ENCODE assay signal across 9 mouse cellular contexts in genomic region chr5:129914024-129914423, GRCm38 (mm10). TPM values are rescaled to one million over a fixed set of nuclear protein-coding genes. Genes with fewer than 3 reads are reported as not detected.
DNase-seq lines count a peak whose midpoint lies in the region; ATAC-seq lines count a peak whose summit lies in the region.
"Had no signal": no experiment of that assay in that cellular context is flagged by ENCODE, and none has a peak within 500 bp of the region (broad histone marks: within the 10 kb centered on the region; RNA-seq: fewer than 3 reads in every experiment).

No protein-coding gene starts in this region.

- peak; percentile 41 to 54 for DNase-seq in cerebellum, postnatal 10 days
- no peak for DNase-seq in cerebellum, adult 9-10 months
- DNase-seq in left cerebral cortex, postnatal 4 days = peak; percentile 9
- DNase-seq in left cerebral cortex, postnatal 14 days (ENCODE audit: low spot score in 2 of 2) = no peak
- peak; percentile 58 for DNase-seq in embryo, embryonic 10.5 days (ENCODE audit: low spot score)
- DNase-seq in thymus, postnatal 0 days (ENCODE audit: low spot score) = peak; percentile 42
- no peak for DNase-seq in ovary, postnatal 10 days (ENCODE audit: low spot score)

- intact Hi-C loops in left cerebral cortex, postnatal 4 days (cut with DNase I) = no loop called here
- intact Hi-C loops in left cerebral cortex, postnatal 14 days (cut with DNase I) = no loop called here

- no peaks in the 10 kb centered on the region for H3K36me3 ChIP-seq in liver, embryonic 16.5 days (ENCODE audit: control insufficient read depth, insufficient read depth)
- H3K36me3 ChIP-seq: limb, embryonic 12.5 days had no signal

- H3K27ac ChIP-seq in liver, embryonic 16.5 days (ENCODE audit: low read length) = no peak overlapping the region
- H3K27ac ChIP-seq: limb, embryonic 12.5 days had no signal

- peaks cover 6% of the 10 kb centered on the region; the same call in 1 of the 2 replicates for H3K27me3 ChIP-seq in liver, embryonic 16.5 days (ENCODE audit: control insufficient read depth, insufficient read depth, low read depth, low read length)
- H3K27me3 ChIP-seq: limb, embryonic 12.5 days had no signal

- H3K4me3 ChIP-seq in liver, embryonic 16.5 days (ENCODE audit: low read depth, low read length) = no peak overlapping the region
- H3K4me3 ChIP-seq: limb, embryonic 12.5 days had no signal

- H3K9ac ChIP-seq in liver, embryonic 16.5 days (ENCODE audit: low read depth, low read length) = no peak overlapping the region
- H3K9ac ChIP-seq: limb, embryonic 12.5 days had no signal

- H3K4me2 ChIP-seq in liver, embryonic 16.5 days (ENCODE audit: low read depth, low read length) = no peak overlapping the region
- H3K4me2 ChIP-seq: limb, embryonic 12.5 days had no signal

- peak; percentile 41; the same call in 1 of the 2 replicates for ATAC-seq in liver, embryonic 16.5 days (ENCODE audit: low read depth)

- H3K9me3 ChIP-seq in liver, embryonic 16.5 days (replicated peaks; ENCODE audit: control insufficient read depth, low read length) = no peaks in the 10 kb centered on the region
- H3K9me3 ChIP-seq: limb, embryonic 12.5 days had no signal

- H3K4me1 ChIP-seq in liver, embryonic 16.5 days (ENCODE audit: control insufficient read depth, low read depth, low read length) = peaks cover 5% of the 10 kb centered on the region

- 38% methylated on average over 2 of the region's 2 CpGs for WGBS in liver, embryonic 16.5 days (ENCODE audit: insufficient replicate concordance)

RNA-seq across cellular contexts. Expression of gene Nupr1l, which starts 5.7 kb away (rescaled TPM):
- total RNA-seq in left cerebral cortex, postnatal 4 days (2021) = 1 to 10 TPM; 2.4 to 3.6 TPM
- total RNA-seq in left cerebral cortex, postnatal 14 days (2021) = 1 to 10 TPM; 1.8 to 3.4 TPM
- 0.26 and 0.41 TPM in 2 replicates for polyA plus RNA-seq in liver, embryonic 16.5 days (2015; fragmentation: Nextera tagmentation; extraction: Ambion mirVana)
- polyA plus RNA-seq in thymus, postnatal 0 days (2015; fragmentation: Nextera tagmentation; extraction: Ambion mirVana) = 2.2 TPM in 2 replicates

RNA-seq across cellular contexts. Expression of gene Phkg1, which starts 15.7 kb away (rescaled TPM):
- 1 to 10 TPM; 2.5 to 3.4 TPM for total RNA-seq in left cerebral cortex, postnatal 4 days (2021)
- 10 to 100 TPM; 10.5 to 10.9 TPM for total RNA-seq in left cerebral cortex, postnatal 14 days (2021)
- polyA plus RNA-seq in liver, embryonic 16.5 days (2015; fragmentation: Nextera tagmentation; extraction: Ambion mirVana) = 0.12 and 0.13 TPM in 2 replicates
- 0.08 and 0.14 TPM in 2 replicates for polyA plus RNA-seq in thymus, postnatal 0 days (2015; fragmentation: Nextera tagmentation; extraction: Ambion mirVana)

RNA-seq across cellular contexts. Expression of gene Zbed5, which starts 18.5 kb away (rescaled TPM):
- 10 to 100 TPM in 1 of 2 experiments, 1 to 10 TPM in 1; 9.5 to 10.8 TPM for total RNA-seq in left cerebral cortex, postnatal 4 days (2021)
- total RNA-seq in left cerebral cortex, postnatal 14 days (2021) = 1 to 10 TPM; 4.0 to 4.4 TPM
- 0.48 and 0.61 TPM in 2 replicates for polyA plus RNA-seq in liver, embryonic 16.5 days (2015; fragmentation: Nextera tagmentation; extraction: Ambion mirVana)
- 1.9 and 2.6 TPM in 2 replicates for polyA plus RNA-seq in thymus, postnatal 0 days (2015; fragmentation: Nextera tagmentation; extraction: Ambion mirVana)

RNA-seq across cellular contexts. Expression of gene Chchd2, which starts 26.8 kb away (rescaled TPM):
- 100 to 1,000 TPM; 310 to 317 TPM for total RNA-seq in left cerebral cortex, postnatal 4 days (2021)
- total RNA-seq in left cerebral cortex, postnatal 14 days (2021) = 100 to 1,000 TPM; 413 to 428 TPM
- 510 and 520 TPM in 2 replicates for polyA plus RNA-seq in liver, embryonic 16.5 days (2015; fragmentation: Nextera tagmentation; extraction: Ambion mirVana)
- 906 and 1,002 TPM in 2 replicates for polyA plus RNA-seq in thymus, postnatal 0 days (2015; fragmentation: Nextera tagmentation; extraction: Ambion mirVana)

RNA-seq across cellular contexts. Expression of gene Vkorc1l1, which starts 27.7 kb away (rescaled TPM):
- total RNA-seq in left cerebral cortex, postnatal 4 days (2021) = 10 to 100 TPM; 53.8 to 55.3 TPM
- 10 to 100 TPM; 48.6 to 53.5 TPM for total RNA-seq in left cerebral cortex, postnatal 14 days (2021)
- 17.3 and 18.6 TPM in 2 replicates for polyA plus RNA-seq in liver, embryonic 16.5 days (2015; fragmentation: Nextera tagmentation; extraction: Ambion mirVana)
- 14.0 and 19.2 TPM in 2 replicates for polyA plus RNA-seq in thymus, postnatal 0 days (2015; fragmentation: Nextera tagmentation; extraction: Ambion mirVana)

Comparison
In these comparisons a context has a peak if more than half of its experiments do, and no peak if none do; other contexts are left out.
1. DNase-seq: peak in cerebellum, postnatal 10 days (2 of 2), left cerebral cortex, postnatal 4 days (single experiment), embryo, embryonic 10.5 days (single experiment) and thymus, postnatal 0 days (single experiment); none in cerebellum, adult 9-10 months (single experiment), left cerebral cortex, postnatal 14 days (0 of 2) and ovary, postnatal 10 days (single experiment).